Mouse (Mus musculus): Measurements from ENCODE around the gene Cyth3. TPM values are rescaled to one million over a fixed set of nuclear protein-coding genes. Genes with fewer than 3 reads are reported as not detected.

Gene Cyth3
- total RNA-seq, 1 experiment from 2014 or later, result 144 TPM

- DNase-seq, result no peak
These were observed 6.9 kb upstream of the Cyth3 start for GRCm38 (mm10) chr5:143615353-143615752.

GRCm38 (mm10) chr5:143616116-143616515, 6.1 kb upstream of the Cyth3 start:
- no peak for DNase-seq

- DNase-seq, result no peak
These were observed 5.5 kb upstream of the Cyth3 start for GRCm38 (mm10) chr5:143616657-143617329.

- peak; percentile 61 for DNase-seq
These were observed 4.6 kb upstream of the Cyth3 start for GRCm38 (mm10) chr5:143617487-143618209.

GRCm38 (mm10) chr5:143618585-143618984, 3.7 kb upstream of the Cyth3 start:
- no peak for DNase-seq

- DNase-seq, result no peak
These were observed 2.1 kb upstream of the Cyth3 start for GRCm38 (mm10) chr5:143620196-143620595.

- DNase-seq, result peak; percentile 91
These were observed 1.3 kb upstream of the Cyth3 start for GRCm38 (mm10) chr5:143620941-143621340.

- no peak for DNase-seq
These were observed 440 bp downstream of the Cyth3 start for GRCm38 (mm10) chr5:143622623-143623150.

- DNase-seq, result no peak
These were observed 1.4 kb downstream of the Cyth3 start for GRCm38 (mm10) chr5:143623356-143624295.

GRCm38 (mm10) chr5:143624449-143624848, 2.2 kb downstream of the Cyth3 start:
- no peak for DNase-seq

GRCm38 (mm10) chr5:143625497-143625896, 3.2 kb downstream of the Cyth3 start:
- DNase-seq, result peak; percentile 76

- DNase-seq, result no peak
These were observed 3.8 kb downstream of the Cyth3 start for GRCm38 (mm10) chr5:143625940-143626588.

GRCm38 (mm10) chr5:143627507-143627906, 5.3 kb downstream of the Cyth3 start:
- DNase-seq, result no peak

GRCm38 (mm10) chr5:143627926-143628325, 5.7 kb downstream of the Cyth3 start:
- DNase-seq, result no peak

- no peak for DNase-seq
These were observed 7.4 kb downstream of the Cyth3 start for GRCm38 (mm10) chr5:143629686-143630085.

GRCm38 (mm10) chr5:143630214-143630613, 8.0 kb downstream of the Cyth3 start:
- DNase-seq, result no peak

GRCm38 (mm10) chr5:143630738-143631137, 8.5 kb downstream of the Cyth3 start:
- no peak for DNase-seq

GRCm38 (mm10) chr5:143631559-143631958, 9.3 kb downstream of the Cyth3 start:
- DNase-seq, result no peak

GRCm38 (mm10) chr5:143632674-143633557, 10.7 kb downstream of the Cyth3 start:
- no peak for DNase-seq

GRCm38 (mm10) chr5:143633558-143633871, 11.3 kb downstream of the Cyth3 start:
- DNase-seq, result no peak

- no peak for DNase-seq
These were observed 11.6 kb downstream of the Cyth3 start for GRCm38 (mm10) chr5:143633877-143634276.
